Mouse (Mus musculus): ENCODE data around the gene Olfr613. TPM values are rescaled to one million over a fixed set of nuclear protein-coding genes. Genes with fewer than 3 reads are reported as not detected.
"Not testable (repeated sequence)": the region's sequence is repeated elsewhere in the genome, so short reads cannot be mapped to it uniquely, and the experiment has no call there.

Gene Olfr613
- not detected in 2 replicates for total RNA-seq (2021)
- long read RNA-seq = 0 reads

DNA sequence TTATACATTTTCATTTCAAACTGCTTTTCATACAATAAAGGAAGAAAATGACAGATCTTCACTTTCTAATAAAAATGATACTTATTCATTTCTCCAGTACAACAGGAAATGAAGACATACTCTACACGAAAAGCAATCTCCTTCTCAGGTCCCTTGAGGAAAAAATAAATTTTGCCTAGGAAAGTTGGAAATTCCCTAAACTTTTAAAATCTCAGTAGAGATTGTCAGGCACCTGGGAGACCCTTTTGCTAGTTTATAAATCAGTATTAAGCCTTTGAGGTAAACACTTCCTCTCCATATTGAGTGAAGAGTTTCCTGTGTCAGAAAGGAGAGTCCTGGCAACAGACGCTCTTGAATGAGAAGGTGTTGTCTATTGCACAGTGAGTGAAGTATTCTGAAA, at the start of gene Olfr613:
Olfr613 (plus strand) TSS at position 301 of the 400 bp plus-strand sequence.
- no peak for DNase-seq

DNA sequence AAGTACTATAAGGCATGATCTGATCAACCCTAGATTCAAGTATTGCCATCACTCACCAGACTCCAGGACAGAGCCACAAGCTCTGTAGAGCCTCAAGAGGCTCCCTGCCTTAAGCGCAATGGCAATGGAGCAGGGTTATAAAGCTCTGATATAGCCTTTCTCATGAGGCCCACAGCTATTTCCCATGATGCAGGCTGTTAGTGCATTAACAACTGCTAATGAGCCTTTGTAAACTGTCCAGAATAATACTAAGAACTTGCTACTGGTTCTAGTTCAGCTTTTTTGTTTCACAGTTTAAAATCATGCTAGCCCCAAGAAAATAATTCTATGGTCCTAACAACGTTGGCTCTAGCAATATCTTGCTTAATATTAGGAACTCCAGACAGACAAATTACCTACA, 35.9 kb upstream of the Olfr613 start, which contains the start of gene Olfr610:
Olfr610 (minus strand) TSS at position 101 of the 400 bp plus-strand sequence.
- DNase-seq = no peak

DNA sequence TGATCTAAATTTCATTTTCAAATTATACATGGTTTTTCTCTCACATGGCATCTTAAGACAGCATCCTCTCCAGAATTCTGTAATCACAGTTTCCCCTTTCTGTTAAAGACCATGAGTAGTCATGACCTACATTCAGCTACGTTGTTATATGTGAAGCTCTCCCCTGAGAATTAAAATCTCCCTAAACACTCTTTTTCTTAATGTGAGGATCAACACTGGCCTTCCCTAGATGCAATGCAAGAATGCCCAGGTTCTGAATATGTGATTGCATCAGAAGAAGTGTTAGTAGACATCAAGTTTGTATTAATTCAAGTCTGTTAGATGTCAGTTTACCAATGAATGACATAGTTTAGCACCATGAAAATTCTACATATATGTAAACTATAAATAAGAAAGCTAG, 27.1 kb upstream of the Olfr613 start, which contains the start of gene Olfr611:
Olfr611 (minus strand) TSS at position 101 of the 400 bp plus-strand sequence.
- not testable (repeated sequence) for DNase-seq

DNA sequence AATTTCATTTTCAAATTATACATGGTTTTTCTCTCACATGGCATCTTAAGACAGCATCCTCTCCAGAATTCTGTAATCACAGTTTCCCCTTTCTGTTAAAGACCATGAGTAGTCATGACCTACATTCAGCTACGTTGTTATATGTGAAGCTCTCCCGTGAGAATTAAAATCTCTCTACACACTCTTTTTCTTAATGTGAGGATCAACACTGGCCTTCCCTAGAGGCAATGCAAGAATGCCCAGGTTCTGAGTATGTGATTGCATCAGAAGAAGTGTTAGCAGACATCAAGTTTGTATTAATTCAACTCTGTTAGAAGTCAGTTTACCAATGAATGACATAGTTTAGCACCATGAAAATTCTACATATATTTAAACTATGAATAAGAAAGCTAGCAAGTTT, 5.3 kb upstream of the Olfr613 start, which contains the start of gene Olfr612:
Olfr612 (minus strand) TSS at position 101 of the 400 bp plus-strand sequence.
- not testable (repeated sequence) for DNase-seq

DNA sequence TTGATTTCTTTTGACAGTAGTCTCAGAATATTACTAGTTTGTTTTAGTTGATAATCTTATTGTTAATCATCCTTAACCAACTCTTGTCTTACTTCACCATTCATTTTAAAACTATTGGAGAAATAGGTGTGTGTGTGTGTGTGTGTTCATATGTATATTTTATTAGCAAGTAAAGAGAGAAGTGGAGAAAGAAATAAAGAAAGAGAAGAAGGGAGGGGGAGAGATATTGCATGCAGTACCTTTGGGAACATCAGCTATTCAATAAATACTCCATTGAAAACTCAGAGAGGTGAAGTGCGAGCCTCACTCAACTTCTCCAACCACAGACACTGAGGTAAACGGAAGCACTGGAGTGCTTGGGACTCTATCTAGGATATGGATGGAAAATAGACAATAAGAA, 7.9 kb downstream of the Olfr613 start, which contains the start of gene Olfr615:
Olfr615 (plus strand) TSS at position 301 of the 400 bp plus-strand sequence.
- no peak for DNase-seq

DNA sequence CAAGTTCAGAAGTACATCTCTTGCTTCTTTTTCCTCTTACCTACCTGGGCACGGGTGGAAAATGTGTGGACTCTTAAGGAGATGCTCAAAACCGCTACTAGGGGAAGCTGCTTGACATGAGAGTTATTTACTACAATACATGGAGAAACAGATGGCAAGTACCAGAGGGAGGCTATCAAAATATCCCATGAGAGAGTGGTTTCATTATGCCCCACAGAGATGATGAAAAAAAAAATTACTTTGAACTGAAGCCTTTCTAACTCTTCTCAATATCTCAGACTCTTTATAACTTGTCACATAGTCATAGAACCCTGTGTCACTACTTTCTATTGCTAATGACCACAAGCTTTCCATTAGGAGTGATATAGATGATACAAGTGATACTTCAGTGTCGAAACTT, 21.2 kb downstream of the Olfr613 start, which contains the start of gene Olfr616:
Olfr616 (minus strand) TSS at position 101 of the 400 bp plus-strand sequence.
- no peak for DNase-seq

DNA sequence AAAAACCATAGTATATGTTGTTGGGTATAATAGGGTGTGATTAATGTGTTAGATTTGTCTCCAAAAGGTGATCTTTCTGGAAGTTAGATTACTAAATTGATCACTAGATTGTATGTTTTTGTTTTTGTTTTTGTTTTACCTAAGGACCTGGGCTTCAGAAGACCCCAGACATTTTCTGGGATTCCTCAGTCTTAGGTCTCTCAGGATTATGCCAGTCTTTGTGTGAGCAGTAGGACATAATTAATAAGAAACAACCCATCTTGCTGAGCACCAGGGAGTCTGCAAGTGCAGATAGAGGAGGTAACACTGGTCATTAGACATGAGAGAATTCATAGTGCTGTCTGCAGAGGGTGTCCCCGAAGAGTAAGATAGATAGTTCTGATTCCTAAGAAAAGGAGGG, 24.9 kb downstream of the Olfr613 start, which contains the start of gene Olfr617:
Olfr617 (plus strand) TSS at position 301 of the 400 bp plus-strand sequence.
- no peak for DNase-seq

DNA sequence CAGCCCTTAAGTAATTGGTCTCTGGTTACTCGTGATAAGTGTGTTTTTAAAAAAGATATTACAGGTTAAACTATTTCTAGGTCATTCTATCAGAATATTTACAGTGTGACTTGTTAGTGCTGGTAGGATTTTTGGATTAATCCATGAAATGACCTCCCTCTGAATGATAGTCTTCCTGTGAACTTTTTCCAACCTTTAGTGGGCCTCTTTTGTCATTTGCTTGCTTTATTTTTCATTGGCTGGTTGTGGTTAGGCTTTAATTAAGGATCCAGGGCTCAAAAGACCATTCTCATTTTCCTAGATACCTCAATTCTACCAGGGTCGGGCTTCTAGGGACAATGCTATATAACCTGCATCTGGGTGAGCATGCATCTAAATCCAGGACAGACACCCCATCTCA, 41.9 kb downstream of the Olfr613 start, which contains the start of gene Olfr618:
Olfr618 (plus strand) TSS at position 301 of the 400 bp plus-strand sequence.
- no peak for DNase-seq

DNA sequence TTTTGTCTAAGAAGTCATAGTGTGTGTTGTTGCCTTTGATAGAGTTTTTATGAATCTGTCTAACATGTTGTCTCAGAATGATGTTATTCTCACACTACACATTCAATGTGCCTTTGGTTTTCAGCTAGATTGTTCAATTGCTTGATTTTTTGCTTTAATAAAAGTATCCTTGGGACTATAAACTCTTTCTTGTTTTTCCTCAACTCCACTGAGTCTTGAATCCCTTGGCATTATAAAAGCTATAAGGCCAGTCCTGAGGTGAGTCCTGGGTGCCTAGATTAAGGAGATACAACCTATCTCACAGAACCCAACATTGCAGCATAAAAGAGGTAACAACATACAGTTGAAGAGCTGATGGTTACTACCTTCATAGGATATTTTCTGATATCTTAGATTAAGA, 52.4 kb downstream of the Olfr613 start, which contains the start of gene Olfr619:
Olfr619 (plus strand) TSS at position 301 of the 400 bp plus-strand sequence.
- DNase-seq = no peak

Small RNAs within 50 kb of the gene (microRNA-seq; reads per million reads assigned to microRNA genes)
- gene Gm26506 = 0 reads per million in 2 experiments

Other genes starting within 250 kb of the Olfr613 start
- gene Olfr596, start 242.4 kb upstream of the Olfr613 start, total RNA-seq (2021) = not detected in 2 replicates
- gene Olfr597, start 231.8 kb upstream of the Olfr613 start, total RNA-seq (2021) = not detected in 2 replicates
- not detected in 2 replicates for gene Olfr598, start 224.5 kb upstream of the Olfr613 start, total RNA-seq (2021)
- not detected in 2 replicates for gene Olfr599, start 212.2 kb upstream of the Olfr613 start, total RNA-seq (2021)
- gene Olfr600, start 198.4 kb upstream of the Olfr613 start, total RNA-seq (2021) = not detected in 2 replicates
- not detected in 2 replicates for gene Olfr601, start 185.4 kb upstream of the Olfr613 start, total RNA-seq (2021)
- not detected in 2 replicates for gene Olfr603, start 161.9 kb upstream of the Olfr613 start, total RNA-seq (2021)
- not detected in 2 replicates for gene Usp17lc, start 133.0 kb upstream of the Olfr613 start, total RNA-seq (2021)
- gene Olfr605, start 102.6 kb upstream of the Olfr613 start, total RNA-seq (2021) = not detected in 2 replicates
- gene Olfr606, start 99.0 kb upstream of the Olfr613 start, total RNA-seq (2021) = not detected in 2 replicates
- gene Olfr607, start 83.9 kb upstream of the Olfr613 start, total RNA-seq (2021) = not detected in 2 replicates
- not detected in 2 replicates for gene Olfr608, start 78.2 kb upstream of the Olfr613 start, total RNA-seq (2021)
- not detected in 2 replicates for gene Olfr609, start 50.0 kb upstream of the Olfr613 start, total RNA-seq (2021)
- gene Olfr610, start 36.0 kb upstream of the Olfr613 start, total RNA-seq (2021) = not detected in 2 replicates
- not detected in 2 replicates for gene Olfr611, start 27.2 kb upstream of the Olfr613 start, total RNA-seq (2021)
- not detected in 2 replicates for gene Olfr612, start 5.4 kb upstream of the Olfr613 start, total RNA-seq (2021)
- gene Olfr615, start 8.0 kb downstream of the Olfr613 start, total RNA-seq (2021) = not detected in 2 replicates
- gene Olfr616, start 21.1 kb downstream of the Olfr613 start, total RNA-seq (2021) = not detected in 2 replicates
- not detected in 2 replicates for gene Olfr617, start 25.0 kb downstream of the Olfr613 start, total RNA-seq (2021)
- not detected in 2 replicates for gene Olfr618, start 42.0 kb downstream of the Olfr613 start, total RNA-seq (2021)
- not detected in 2 replicates for gene Olfr619, start 52.5 kb downstream of the Olfr613 start, total RNA-seq (2021)
- gene Olfr620, start 64.5 kb downstream of the Olfr613 start, total RNA-seq (2021) = not detected in 2 replicates
- gene Olfr622, start 94.6 kb downstream of the Olfr613 start, total RNA-seq (2021) = not detected in 2 replicates
- gene Olfr623, start 115.6 kb downstream of the Olfr613 start, total RNA-seq (2021) = not detected in 2 replicates
- 0.06 TPM in 1 of 2 replicates, not detected in the other for gene Olfr624, start 123.1 kb downstream of the Olfr613 start, total RNA-seq (2021)
- not detected in 2 replicates for gene Olfr625-ps1, start 134.6 kb downstream of the Olfr613 start, total RNA-seq (2021)
- gene Olfr243, start 166.6 kb downstream of the Olfr613 start, total RNA-seq (2021) = not detected in 2 replicates
- not detected in 2 replicates for gene Olfr628, start 182.3 kb downstream of the Olfr613 start, total RNA-seq (2021)
- not detected in 2 replicates for gene Olfr629, start 196.9 kb downstream of the Olfr613 start, total RNA-seq (2021)
- gene Olfr630, start 209.3 kb downstream of the Olfr613 start, total RNA-seq (2021) = not detected in 2 replicates
- not detected in 2 replicates for gene Olfr69, start 223.5 kb downstream of the Olfr613 start, total RNA-seq (2021)
- gene Olfr68, start 231.6 kb downstream of the Olfr613 start, total RNA-seq (2021) = not detected in 2 replicates
- gene Olfr67, start 243.7 kb downstream of the Olfr613 start, total RNA-seq (2021) = not detected in 2 replicates